Mouse (Mus musculus) monocyte, adult 59 days (primary cell): ENCODE measurements around the gene Il18. TPM values are rescaled to one million over a fixed set of nuclear protein-coding genes. Genes with fewer than 3 reads are reported as not detected.

Experiments used
- total RNA-seq, 2 experiments: library from RNA; stranded (reverse); gene quantifications; one replicate each; pipeline ENCODE4 v1.2.4; 2023

The Il18 gene
- total RNA-seq, result 10 to 100 TPM; 75.6 to 81.6 TPM

GRCm38 (mm10) chr9:50554241-50555093 lies at the start of gene Il18:
Il18 (plus strand) TSS chr9:50554827.

DNA sequence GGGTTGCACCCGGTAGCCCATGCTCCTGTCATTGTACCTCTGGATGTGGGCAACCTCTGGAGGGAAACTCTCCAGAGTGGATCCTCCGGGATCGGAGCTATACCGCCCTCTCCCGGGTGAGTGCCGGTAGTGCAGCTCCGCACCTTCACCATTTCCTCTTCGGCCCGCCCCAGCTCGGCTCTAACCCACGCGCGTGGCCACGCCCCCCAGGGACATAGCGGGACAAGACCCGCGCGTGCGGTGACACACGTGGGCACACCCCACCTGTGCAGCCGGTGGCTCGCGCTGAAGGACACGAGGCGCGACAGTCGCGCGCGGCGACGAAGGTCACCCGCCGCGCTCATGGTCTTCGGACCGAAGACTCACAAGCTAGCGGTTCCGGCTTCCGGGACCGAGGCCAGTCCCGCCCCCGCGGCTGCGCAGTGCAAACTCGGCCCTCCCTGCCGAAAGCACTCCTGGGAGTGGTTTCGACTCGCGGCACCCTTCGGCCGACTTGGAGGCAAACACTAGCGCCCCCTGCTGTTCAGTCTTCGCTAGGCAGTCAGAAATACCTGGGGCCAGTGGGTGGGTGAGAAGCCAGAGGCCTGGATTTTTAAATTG lies 26.2 kb upstream of the Il18 start, which contains the start of gene Pts:
Gene Pts (minus strand): TSS at position 432 of the 600 bp plus-strand sequence.

DNA sequence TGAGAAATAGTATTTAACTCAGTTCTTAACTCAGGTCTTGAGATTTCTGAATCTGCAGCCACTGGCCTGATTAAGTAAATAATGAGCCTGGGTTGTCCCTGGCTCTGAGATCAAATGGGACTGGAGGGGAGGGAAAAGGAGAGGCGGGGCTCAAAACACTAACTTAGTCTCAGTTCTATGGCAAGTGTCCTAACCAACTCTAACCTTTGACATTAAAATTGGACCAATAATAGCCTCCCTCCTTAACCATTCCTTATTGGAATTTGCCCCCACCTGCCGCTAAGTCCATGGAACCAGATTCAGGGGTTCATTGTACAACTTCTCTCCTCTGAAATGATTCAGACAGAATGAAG lies 443 bp downstream of the Il18 start, which contains the start of gene Bco2:
Gene Bco2 (minus strand): TSS at position 88 of the 353 bp plus-strand sequence.

DNA sequence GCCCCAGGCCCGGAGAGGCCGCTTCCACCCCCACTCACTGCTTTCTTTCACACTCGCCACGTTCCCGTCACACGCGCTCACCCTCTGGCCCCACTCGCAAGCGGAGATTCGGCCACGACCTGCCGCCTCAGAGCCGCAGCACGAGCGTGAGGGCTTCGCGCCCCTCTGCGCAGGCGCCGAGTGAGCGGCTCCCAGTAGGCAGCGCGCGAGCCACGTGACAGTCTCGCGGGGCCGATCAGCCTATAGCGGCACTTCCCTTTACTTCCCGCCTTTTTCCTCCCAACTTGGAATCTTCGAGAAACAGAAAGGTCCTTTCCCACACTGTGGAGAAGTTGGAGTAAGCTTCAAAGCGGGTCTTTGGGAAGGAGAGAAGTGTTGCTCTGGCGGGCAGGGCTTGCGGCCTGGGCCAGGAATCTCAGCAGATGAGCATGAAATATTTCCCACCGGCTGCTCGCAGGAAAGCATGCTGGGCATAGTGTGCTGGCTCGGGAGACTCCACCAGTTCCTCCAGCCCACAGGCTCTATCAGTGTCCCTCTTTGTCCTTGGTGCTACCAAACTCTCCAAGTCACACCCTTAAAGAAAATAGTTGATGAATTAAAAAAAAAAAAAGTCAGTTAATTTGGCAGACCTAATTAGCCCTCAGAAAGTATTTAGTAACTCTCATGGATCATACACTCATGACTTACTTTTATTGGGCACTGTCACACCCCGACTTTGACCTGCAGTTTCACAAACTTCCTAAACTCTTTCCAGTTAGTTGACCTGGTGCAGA lies 6.7 kb downstream of the Il18 start, which contains the start of gene Tex12:
Gene Tex12 (minus strand): TSS at position 181 of the 773 bp plus-strand sequence.

GRCm38 (mm10) chr9:50603189-50603997 lies 48.8 kb downstream of the Il18 start, which contains the start of the genes Sdhd and Timm8b:
Sdhd (minus strand) TSS chr9:50603812.
Timm8b (plus strand) TSS chr9:50603910.

GRCm38 (mm10) chr9:50616766-50617603 lies 62.4 kb downstream of the Il18 start, which contains the start of the genes Pih1d2 and Nkapd1:
Pih1d2 (plus strand) TSS chr9:50617321.
Nkapd1 (minus strand) TSS chr9:50617464.

Other genes with a start within 250 kb of the Il18 start
- gene Rpl10-ps3, start 209.9 kb upstream of the Il18 start, total RNA-seq, result 1,000 to 10,000 TPM; 1,802 to 1,877 TPM
- not detected for gene Plet1, start 60.3 kb upstream of the Il18 start, total RNA-seq
- 10 to 100 TPM; 46.4 to 59.4 TPM for gene Pts, start 26.1 kb upstream of the Il18 start, total RNA-seq
- 1 to 10 TPM; 7.6 to 8.3 TPM for gene Bco2, start 354 bp downstream of the Il18 start, total RNA-seq
- gene Tex12, start 6.5 kb downstream of the Il18 start, total RNA-seq, result not detected
- 10 to 100 TPM; 70.1 to 82.1 TPM for gene Sdhd, start 49.0 kb downstream of the Il18 start, total RNA-seq
- gene Timm8b, start 49.1 kb downstream of the Il18 start, total RNA-seq, result 10 to 100 TPM; 51.5 to 54.9 TPM
- under 1 TPM in 1 of 2 experiments, not detected in 1; 0.43 TPM for gene Pih1d2, start 62.5 kb downstream of the Il18 start, total RNA-seq
- gene Nkapd1, start 62.6 kb downstream of the Il18 start, total RNA-seq, result 10 to 100 TPM; 19.4 to 23.7 TPM
- gene Dlat, start 105.0 kb downstream of the Il18 start, total RNA-seq, result 10 to 100 TPM; 27.2 to 27.5 TPM
- not detected for gene Dixdc1, start 184.7 kb downstream of the Il18 start, total RNA-seq
- not detected for gene 2310030G06Rik, start 191.7 kb downstream of the Il18 start, total RNA-seq
- 1 to 10 TPM; 2.0 to 4.1 TPM for gene Cryab, start 196.5 kb downstream of the Il18 start, total RNA-seq
- not detected for gene Hspb2, start 197.5 kb downstream of the Il18 start, total RNA-seq
- 10 to 100 TPM in 1 of 2 experiments, 1 to 10 TPM in 1; 10.0 to 12.1 TPM for gene Fdxacb1, start 213.4 kb downstream of the Il18 start, total RNA-seq
- 10 to 100 TPM; 13.0 to 18.8 TPM for gene Alg9, start 220.2 kb downstream of the Il18 start, total RNA-seq
- gene 1110032A03Rik, start 220.7 kb downstream of the Il18 start, total RNA-seq, result 10 to 100 TPM in 1 of 2 experiments, 1 to 10 TPM in 1; 9.5 to 15.7 TPM